Mouse (Mus musculus) liver, embryonic 18 days (tissue): ENCODE measurements around the gene Psma5. TPM values are rescaled to one million over a fixed set of nuclear protein-coding genes. Genes with fewer than 3 reads are reported as not detected.

Source experiments
- polyA plus RNA-seq: library from polyadenylated mRNA; depleted of rRNA; stranded (reverse); fragments of >200 nt; gene quantifications from 2 replicates; pipeline ENCODE4 v1.2.3, GENCODE M21; 2012; rRNA removed

The Psma5 gene
- polyA plus RNA-seq, result 69.8 and 80.8 TPM in 2 replicates

GRCm38 (mm10) chr3:108256719-108257637 lies at the start of gene Psma5:
Gene Psma5, plus strand, starts transcription at chr3:108256926.

GRCm38 (mm10) chr3:108210771-108211139 lies 46.0 kb upstream of the Psma5 start, which contains the start of gene Atxn7l2:
Gene Atxn7l2, minus strand, starts transcription at chr3:108210934.

GRCm38 (mm10) chr3:108226558-108227350 lies 30.0 kb upstream of the Psma5 start, which contains the start of gene Sypl2:
Gene Sypl2, minus strand, starts transcription at chr3:108226648.

GRCm38 (mm10) chr3:108283781-108284601 lies 27.3 kb downstream of the Psma5 start, which contains the start of gene Sort1:
Gene Sort1, plus strand, starts transcription at chr3:108284082.

Other genes starting within 250 kb of the Psma5 start
- 165 and 175 TPM in 2 replicates for gene Gstm1, start 239.0 kb upstream of the Psma5 start, polyA plus RNA-seq
- 11.0 and 14.0 TPM in 2 replicates for gene Gstm4, start 212.0 kb upstream of the Psma5 start, polyA plus RNA-seq
- 41.3 and 56.1 TPM in 2 replicates for gene Ampd2, start 170.3 kb upstream of the Psma5 start, polyA plus RNA-seq
- 1.5 and 1.9 TPM in 2 replicates for gene Gnat2, start 164.1 kb upstream of the Psma5 start, polyA plus RNA-seq
- gene Gnai3, start 110.8 kb upstream of the Psma5 start, polyA plus RNA-seq, result 36.8 and 37.1 TPM in 2 replicates
- gene Gpr61, start 102.0 kb upstream of the Psma5 start, polyA plus RNA-seq, result 0.01 TPM in 1 of 2 replicates, not detected in the other
- 1.9 and 2.2 TPM in 2 replicates for gene Amigo1, start 70.6 kb upstream of the Psma5 start, polyA plus RNA-seq
- gene Cyb561d1, start 55.7 kb upstream of the Psma5 start, polyA plus RNA-seq, result 1.8 and 1.9 TPM in 2 replicates
- 1.6 and 1.9 TPM in 2 replicates for gene Atxn7l2, start 46.0 kb upstream of the Psma5 start, polyA plus RNA-seq
- 0.03 and 0.06 TPM in 2 replicates for gene Sypl2, start 30.3 kb upstream of the Psma5 start, polyA plus RNA-seq
- gene Sort1, start 27.2 kb downstream of the Psma5 start, polyA plus RNA-seq, result 10.5 and 12.8 TPM in 2 replicates
- 1.0 and 2.0 TPM in 2 replicates for gene Mybphl, start 108.0 kb downstream of the Psma5 start, polyA plus RNA-seq
- 13.2 and 14.0 TPM in 2 replicates for gene Psrc1, start 126.9 kb downstream of the Psma5 start, polyA plus RNA-seq
- gene Celsr2, start 158.6 kb downstream of the Psma5 start, polyA plus RNA-seq, result 0.30 and 0.39 TPM in 2 replicates
- gene Sars, start 188.3 kb downstream of the Psma5 start, polyA plus RNA-seq, result 30.3 and 33.2 TPM in 2 replicates